Mouse (Mus musculus) MEL (cell line): ENCODE data around the gene Magix. TPM values are rescaled to one million over a fixed set of nuclear protein-coding genes. Genes with fewer than 3 reads are reported as not detected.
"Not testable (repeated sequence)": the region's sequence is repeated elsewhere in the genome, so short reads cannot be mapped to it uniquely, and the experiment has no call there.

Experiments used
- DNase-seq: peaks from one replicate; pipeline ENCODE4 v3.0.0; 2011; ENCODE audit warnings: low read depth, low spot score
- H3K27ac ChIP-seq: 2 replicates; pipeline ENCODE4 v1.5.1; 2012; ENCODE audit warnings: low read depth, mild to moderate bottlenecking, control low read depth, low read length, moderate library complexity; ENCODE audit not compliant: control insufficient read depth
- H3K27me3 ChIP-seq, 2 experiments: fragments of 150-350 bp in 1 of 2; sonication (generic) in 1 of 2; 2 replicates each; pipeline ENCODE4 v1.6.1; 2012; ENCODE audit warnings: low read length in 2 of 2, mild to moderate bottlenecking in 2 of 2, improper control_type of control experiment in 1 of 2, moderate library complexity in 1 of 2; ENCODE audit not compliant: insufficient read depth in 2 of 2, control insufficient read depth in 1 of 2
- H3K36me3 ChIP-seq, 2 experiments: 2 replicates each; pipeline ENCODE4 v1.6.1; 2012 to 2014; ENCODE audit warnings: low read length in 2 of 2, improper control_type of control experiment in 1 of 2, inconsistent platforms in 1 of 2, mild to moderate bottlenecking in 1 of 2; ENCODE audit not compliant: insufficient read depth in 2 of 2, control insufficient read depth in 1 of 2
- H3K4me1 ChIP-seq, 2 experiments: fragments of 150-350 bp in 1 of 2; sonication (generic) in 1 of 2; 2 replicates each; pipeline ENCODE4 v1.6.1; 2012; ENCODE audit warnings: low read length in 2 of 2, improper control_type of control experiment in 1 of 2, mild to moderate bottlenecking in 1 of 2; ENCODE audit not compliant: insufficient read depth in 2 of 2, control insufficient read depth in 1 of 2
- H3K4me3 ChIP-seq, 2 experiments: fragments of 150-350 bp in 1 of 2; sonication (generic) in 1 of 2; 2 replicates each; pipeline ENCODE4 v1.5.1; 2012; ENCODE audit warnings: low read depth in 2 of 2, low read length in 2 of 2, mild to moderate bottlenecking in 2 of 2, moderate library complexity in 2 of 2, control low read depth in 1 of 2, improper control_type of control experiment in 1 of 2; ENCODE audit not compliant: control insufficient read depth in 1 of 2, insufficient read depth in 1 of 2
- H3K79me2 ChIP-seq: 2 replicates; pipeline ENCODE4 v1.6.1; 2012; ENCODE audit warnings: mild to moderate bottlenecking, low read length, moderate library complexity; ENCODE audit not compliant: control insufficient read depth, poor library complexity, insufficient read depth
- H3K9ac ChIP-seq: 2 replicates; pipeline ENCODE4 v1.6.1; 2012; ENCODE audit warnings: low read depth, mild to moderate bottlenecking, control low read depth, low read length, moderate library complexity; ENCODE audit not compliant: control insufficient read depth, poor library complexity, severe bottlenecking
- H3K9me3 ChIP-seq: fragments of 150-350 bp; sonication (generic); replicated peaks from 2 replicates; pipeline ENCODE4 v1.6.1; 2012; ENCODE audit warnings: mild to moderate bottlenecking, low read length, improper control_type of control experiment, moderate library complexity; ENCODE audit not compliant: insufficient read depth
- BHLHE40 ChIP-seq: IDR thresholded peaks from 2 replicates; pipeline ENCODE4 v1.6.1; 2012; ENCODE audit warnings: low read depth, mild to moderate bottlenecking, inconsistent platforms, low read length, improper control_type of control experiment, borderline replicate concordance
- CHD1 ChIP-seq: IDR thresholded peaks from 2 replicates; pipeline ENCODE4 v1.6.1; 2012; ENCODE audit warnings: low read depth, mild to moderate bottlenecking, inconsistent platforms, low read length, improper control_type of control experiment
- CTCF ChIP-seq, 3 experiments: IDR thresholded peaks in 2 of 3; conservative IDR thresholded peaks in 1 of 3; 2 replicates each; pipeline ENCODE4 v1.5.1; 2011 to 2012; ENCODE audit warnings: low read length in 3 of 3, low read depth in 2 of 3, mild to moderate bottlenecking in 2 of 3, improper control_type of control experiment in 1 of 3, inconsistent platforms in 1 of 3, mixed read lengths in 1 of 3, moderate library complexity in 1 of 3; ENCODE audit not compliant: control insufficient read depth in 1 of 3, insufficient read depth in 1 of 3, poor library complexity in 1 of 3, severe bottlenecking in 1 of 3
- ELF1 ChIP-seq: IDR thresholded peaks from 2 replicates; pipeline ENCODE4 v1.6.1; 2014; ENCODE audit warnings: low read depth, mild to moderate bottlenecking, inconsistent platforms, low read length, improper control_type of control experiment, moderate library complexity
- MEF2A ChIP-seq: IDR thresholded peaks from 2 replicates; pipeline ENCODE4 v1.6.1; 2014; ENCODE audit warnings: low read depth, mild to moderate bottlenecking, inconsistent platforms, low read length, improper control_type of control experiment; ENCODE audit not compliant: poor library complexity, insufficient replicate concordance, severe bottlenecking; ENCODE audit errors: extremely low read depth
- MXI1 ChIP-seq: IDR thresholded peaks from 2 replicates; pipeline ENCODE4 v1.6.1; 2011; ENCODE audit warnings: mild to moderate bottlenecking, low read depth, low read length, improper control_type of control experiment
- MYB ChIP-seq: IDR thresholded peaks from 2 replicates; pipeline ENCODE4 v1.6.1; 2011; ENCODE audit warnings: mild to moderate bottlenecking, low read depth, low read length, improper control_type of control experiment
- NELFE ChIP-seq: IDR thresholded peaks from 2 replicates; pipeline ENCODE4 v1.6.1; 2011; ENCODE audit warnings: low read depth, low read length, improper control_type of control experiment
- NRF1 ChIP-seq: IDR thresholded peaks from 2 replicates; pipeline ENCODE4 v1.6.1; 2014; ENCODE audit warnings: low read depth, mild to moderate bottlenecking, inconsistent platforms, low read length, improper control_type of control experiment, moderate library complexity; ENCODE audit not compliant: poor library complexity, insufficient read depth, severe bottlenecking
- POLR2AphosphoS5 ChIP-seq: IDR thresholded peaks from 2 replicates; pipeline ENCODE4 v1.6.1; 2012; ENCODE audit warnings: low read depth, borderline replicate concordance, mild to moderate bottlenecking, inconsistent platforms, low read length, moderate library complexity, mixed read lengths
- RAD21 ChIP-seq: IDR thresholded peaks from 2 replicates; pipeline ENCODE4 v1.6.1; 2011; ENCODE audit warnings: mild to moderate bottlenecking, low read depth, low read length, improper control_type of control experiment
- RCOR1 ChIP-seq: IDR thresholded peaks from 2 replicates; pipeline ENCODE4 v1.6.1; 2012; ENCODE audit warnings: low read depth, mild to moderate bottlenecking, inconsistent platforms, low read length, improper control_type of control experiment
- SMC3 ChIP-seq: IDR thresholded peaks from 2 replicates; pipeline ENCODE4 v1.6.1; 2011; ENCODE audit warnings: low read depth, low read length, improper control_type of control experiment
- TAL1 ChIP-seq: IDR thresholded peaks from 2 replicates; pipeline ENCODE4 v1.6.1; 2012; ENCODE audit warnings: mild to moderate bottlenecking, inconsistent platforms, low read length, moderate library complexity, mixed read lengths
- TBP ChIP-seq: IDR thresholded peaks from 2 replicates; pipeline ENCODE4 v1.8.0; 2011; ENCODE audit warnings: low read depth, low read length, improper control_type of control experiment
- UBTF ChIP-seq: IDR thresholded peaks from 2 replicates; pipeline ENCODE4 v1.6.1; 2012; ENCODE audit warnings: low read depth, mild to moderate bottlenecking, inconsistent platforms, low read length, improper control_type of control experiment, moderate library complexity, borderline replicate concordance; ENCODE audit not compliant: insufficient read depth
- USF2 ChIP-seq, 2 experiments: IDR thresholded peaks; 2 replicates each; pipeline ENCODE4 v1.6.1; 2011 to 2012; ENCODE audit warnings: improper control_type of control experiment in 2 of 2, low read length in 2 of 2, borderline replicate concordance in 1 of 2, inconsistent platforms in 1 of 2, low read depth in 1 of 2, mild to moderate bottlenecking in 1 of 2; ENCODE audit not compliant: insufficient read depth in 1 of 2
- ZMIZ1 ChIP-seq: IDR thresholded peaks from 2 replicates; pipeline ENCODE4 v1.6.1; 2012; ENCODE audit warnings: low read depth, mild to moderate bottlenecking, inconsistent platforms, low read length, improper control_type of control experiment, moderate library complexity
- ZNF384 ChIP-seq: IDR thresholded peaks from 2 replicates; pipeline ENCODE4 v1.6.1; 2012; ENCODE audit warnings: low read depth, mild to moderate bottlenecking, inconsistent platforms, low read length, improper control_type of control experiment
- polyA plus RNA-seq, 2 experiments: library from polyadenylated mRNA; stranded (reverse) in 1 of 2; unstranded in 1 of 2; fragments of >175 nt in 1 of 2; fragments of >200 nt in 1 of 2; gene quantifications; 2 replicates each; pipeline versions ENCODE4 v1.2.1 to v1.2.4; 2012; ENCODE audit warnings: low replicate concordance in 2 of 2, low read depth in 1 of 2; ENCODE audit not compliant: insufficient read length in 2 of 2, insufficient read depth in 1 of 2, missing spikeins in 1 of 2
- total RNA-seq: library from RNA; depleted of rRNA; stranded (reverse); fragments of 300-350 nt; gene quantifications from 2 replicates; pipeline ENCODE4 v1.2.3, GENCODE M21; 2012

The Magix gene
- total and polyA plus RNA-seq, 3 experiments: 0.15 to 0.33 TPM; not detected in 1

- no peak for TF ChIP-seq MEF2A
- no peak for TF ChIP-seq SMC3
- TF ChIP-seq NELFE: peak; percentile 67; the same call in 1 of the 2 replicates
- TF ChIP-seq USF2 (IDR thresholded peaks at IDR 0.05; ENCODE audit: borderline replicate concordance in 1 of 2, insufficient read depth in 1 of 2, low read depth in 1 of 2, low read length in 2 of 2): no peak
- no peak for TF ChIP-seq POLR2AphosphoS5
- TF ChIP-seq CHD1: no peak
- TF ChIP-seq ZNF384: no peak
- TF ChIP-seq MYB: no peak
- no peak for TF ChIP-seq BHLHE40
- TF ChIP-seq ZMIZ1: no peak
- no peak for TF ChIP-seq TAL1
- TF ChIP-seq UBTF: no peak
- TF ChIP-seq ELF1: peak; percentile 69
- peak; percentile 81 for TF ChIP-seq MXI1
- no peak for TF ChIP-seq NRF1
- peak; percentile 80; the same call in 1 of the 2 replicates for TF ChIP-seq TBP
These were observed 40.6 kb upstream of the Magix start, which contains the start of gene Gm45208 (continued) for GRCm38 (mm10) chrX:7721514-7722281.

DNA sequence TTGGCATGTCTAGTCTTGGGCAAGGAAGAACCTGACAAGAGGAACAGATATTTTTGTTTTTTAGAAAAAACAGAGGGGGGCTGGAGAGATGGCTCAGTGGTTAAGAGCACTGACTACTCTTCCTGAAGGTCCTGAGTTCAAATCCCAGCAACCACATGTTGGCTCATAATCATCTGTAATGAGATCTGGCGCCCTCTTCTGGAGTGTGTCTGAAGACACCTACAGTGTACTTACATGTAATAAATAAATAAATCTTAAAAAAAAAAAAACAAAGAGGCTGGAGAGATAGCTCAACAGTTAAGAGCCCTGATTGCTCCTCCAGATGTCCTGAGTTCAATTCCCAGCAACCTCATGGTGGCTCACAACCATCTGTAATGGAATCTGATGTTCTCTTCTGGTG lies 35.0 kb upstream of the Magix start:
- not testable (repeated sequence) for H3K4me1 ChIP-seq, H3K36me3 ChIP-seq, H3K9me3 ChIP-seq, H3K27me3 ChIP-seq, H3K27ac ChIP-seq, H3K4me3 ChIP-seq, H3K9ac ChIP-seq, H3K79me2 ChIP-seq
- TF ChIP-seq RCOR1 (0 out of 2 replicates have a peak, but pooled peaks have one; percentile 38), RAD21 (peak; percentile 31), ZNF384 (peak; percentile 73), CTCF (IDR thresholded peaks at IDR 0.05 in 2 of 3, conservative IDR thresholded peaks at IDR 0.05 in 1 of 3; ENCODE audit: control insufficient read depth in 1 of 3, insufficient read depth in 1 of 3, low read depth in 2 of 3, low read length in 3 of 3, poor library complexity in 1 of 3, severe bottlenecking in 1 of 3) (peak in 2 of 3 experiments; percentile 16 to 36; a peak in 4 of 6 replicates), SMC3 (peak; percentile 19; the same call in 1 of the 2 replicates)
- peak; percentile 65 for DNase-seq
